Mouse (Mus musculus) kidney, embryonic 14.5 days (tissue): ENCODE results near the gene Grik3. TPM values are rescaled to one million over a fixed set of nuclear protein-coding genes. Genes with fewer than 3 reads are reported as not detected.

ENCODE experiments used
- ATAC-seq: fragments of 200-750 bp; cut with Nextera tagmentation; 2 replicates; pipeline ENCODE4 v1.8.0; 2017; ENCODE audit warnings: moderate number of reproducible peaks, mild to moderate bottlenecking, moderate TSS enrichment, moderate library complexity; ENCODE audit not compliant: low FRiP score, low TSS enrichment
- H3K27ac ChIP-seq: fragments of 300-500 bp; sonication (generic); 2 replicates; pipeline ENCODE4 v1.5.1; 2014; ENCODE audit warnings: low read depth, mild to moderate bottlenecking, low read length, moderate library complexity, mixed read lengths
- H3K27me3 ChIP-seq: fragments of 300-500 bp; sonication (generic); 2 replicates; pipeline ENCODE4 v1.6.1; 2014; ENCODE audit warnings: mild to moderate bottlenecking, low read length; ENCODE audit not compliant: control insufficient read depth, insufficient read depth
- H3K36me3 ChIP-seq: fragments of 300-500 bp; sonication (generic); 2 replicates; pipeline ENCODE4 v1.6.1; 2014; ENCODE audit warnings: low read length, mixed read lengths; ENCODE audit not compliant: control insufficient read depth, insufficient read depth
- H3K4me1 ChIP-seq: fragments of 300-500 bp; sonication (generic); 2 replicates; pipeline ENCODE4 v1.6.1; 2014; ENCODE audit warnings: low read length, mixed read lengths; ENCODE audit not compliant: control insufficient read depth, insufficient read depth
- H3K4me2 ChIP-seq: fragments of 300-500 bp; sonication (generic); replicated peaks from 2 replicates; pipeline ENCODE4 v1.6.1; 2014; ENCODE audit warnings: low read depth, mild to moderate bottlenecking, low read length
- H3K4me3 ChIP-seq: fragments of 300-500 bp; sonication (generic); 2 replicates; pipeline ENCODE4 v1.5.1; 2014; ENCODE audit warnings: mild to moderate bottlenecking, low read length
- H3K9ac ChIP-seq: fragments of 300-500 bp; sonication (generic); 2 replicates; pipeline ENCODE4 v1.6.1; 2014; ENCODE audit warnings: low read depth, mild to moderate bottlenecking, low read length, moderate library complexity
- H3K9me3 ChIP-seq: fragments of 300-500 bp; sonication (generic); 2 replicates; pipeline ENCODE4 v1.6.1; 2016; ENCODE audit warnings: low read length; ENCODE audit not compliant: control insufficient read depth
- WGBS: fragments of 180-500 bp; shearing (Covaris S2); extraction: QIAGEN DNeasy Blood & Tissue Kit; methylation state at CpG from one replicate; pipeline ENCODE4 v1.1.7; 2014; 5-methylcytosine and 5-hydroxymethylcytosine counted together
- polyA plus RNA-seq: library from polyadenylated mRNA; unstranded; fragments of >200 nt; fragmentation: Nextera tagmentation; extraction: Ambion mirVana; gene quantifications from 2 replicates; pipeline ENCODE4 v1.2.1, GENCODE M21; 2014

Grik3 gene
- polyA plus RNA-seq, 1 experiment from 2014 or later: 0.14 TPM

DNA sequence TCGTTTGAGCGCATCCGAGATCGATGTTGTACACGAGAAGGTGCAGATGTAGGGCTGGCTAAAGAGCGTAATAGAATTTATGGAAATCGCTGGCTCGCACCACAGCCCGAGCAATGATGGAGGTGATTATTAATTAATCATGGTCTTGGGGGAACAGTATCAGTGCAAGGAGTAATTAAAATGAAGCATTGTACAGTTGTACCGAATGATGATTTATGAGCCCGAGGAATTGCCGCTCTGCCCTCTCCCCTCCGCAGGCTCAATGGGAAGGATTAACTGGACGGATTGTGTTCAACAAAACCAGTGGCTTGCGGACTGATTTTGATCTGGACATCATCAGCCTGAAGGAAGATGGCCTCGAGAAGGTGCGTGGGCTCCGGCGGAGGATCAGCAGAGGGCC is 165.5 kb downstream of the Grik3 start:
- Histone ChIP-seq H3K9ac (no peak overlapping the region), H3K27ac (no peak overlapping the region), H3K36me3 (no peaks in the 10 kb centered on the region), H3K4me2 (no peak overlapping the region), H3K4me1 (no peaks in the 10 kb centered on the region), H3K9me3 (no peaks in the 10 kb centered on the region), H3K4me3 (no peak overlapping the region), H3K27me3 (no peaks in the 10 kb centered on the region)
- 69% methylated on average over 19 of the region's 19 CpGs for WGBS
- ATAC-seq: no peak

DNA sequence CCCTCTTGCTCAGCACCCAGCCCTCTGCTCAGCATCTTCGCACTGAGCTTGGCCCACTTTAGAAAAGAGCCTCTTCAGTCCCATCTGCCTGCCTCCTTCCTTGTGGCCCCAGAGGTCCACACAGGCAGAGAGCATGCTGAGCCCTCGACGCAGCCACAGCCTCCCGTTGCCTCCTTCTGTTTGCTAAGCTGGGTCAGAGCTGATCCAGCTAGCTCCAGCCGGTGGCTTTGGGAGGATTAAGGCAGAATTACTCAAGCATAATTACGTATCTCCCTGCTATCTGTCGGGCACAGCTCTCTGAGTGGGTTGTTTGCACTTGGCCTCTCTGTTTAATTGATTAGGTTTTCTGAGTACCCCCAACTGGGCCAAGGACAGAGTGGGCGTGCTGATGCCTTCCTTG is 167.9 kb downstream of the Grik3 start:
- Histone ChIP-seq H3K27ac (no peak overlapping the region), H3K36me3 (no peaks in the 10 kb centered on the region), H3K4me2 (no peak overlapping the region), H3K4me1 (no peaks in the 10 kb centered on the region), H3K9ac (no peak overlapping the region), H3K9me3 (no peaks in the 10 kb centered on the region), H3K4me3 (no peak overlapping the region), H3K27me3 (no peaks in the 10 kb centered on the region)
- no peak for ATAC-seq
- WGBS: 65% methylated on average over 8 of the region's 8 CpGs

DNA sequence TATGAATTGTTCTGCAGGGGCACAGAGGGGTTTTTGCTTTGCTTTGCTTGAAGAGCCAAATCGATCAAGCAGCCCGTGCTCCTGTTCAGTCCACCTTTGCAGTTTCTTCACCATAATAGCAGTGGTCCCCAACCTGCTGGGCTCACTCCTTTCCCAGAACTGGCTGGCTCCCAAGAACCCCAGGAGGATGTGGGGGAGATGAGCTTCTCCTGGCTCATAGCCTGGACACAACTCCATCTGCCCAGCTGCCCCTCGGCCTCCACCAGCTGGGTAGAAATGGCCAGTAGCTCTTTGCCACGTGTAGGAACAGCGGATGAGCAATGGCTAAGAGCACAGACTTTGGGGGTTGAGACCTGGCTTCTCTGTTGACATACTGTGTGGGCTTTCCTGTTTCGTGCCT is 171.5 kb downstream of the Grik3 start:
- ATAC-seq: no peak
- H3K9ac ChIP-seq: no peak overlapping the region

DNA sequence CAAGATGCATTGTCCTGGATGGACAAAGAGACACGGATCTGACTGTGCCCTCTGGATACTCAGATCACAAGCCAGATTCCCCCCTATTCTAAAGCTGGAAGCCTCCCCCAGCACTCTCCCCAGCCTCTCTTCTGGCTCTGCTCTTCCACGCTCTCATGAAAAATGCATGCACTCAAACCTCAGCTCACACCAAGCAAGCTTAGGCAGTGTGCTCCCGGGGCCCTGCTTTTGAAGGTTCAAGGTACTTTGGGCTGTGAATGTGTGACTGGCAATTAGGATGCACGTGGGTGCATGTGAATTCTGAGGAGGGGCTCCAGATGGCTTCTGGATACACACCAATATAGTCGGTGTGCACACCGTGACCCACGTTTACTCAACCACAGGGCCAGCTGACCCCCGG is 172.8 kb downstream of the Grik3 start:
- Histone ChIP-seq H3K36me3 (no peaks in the 10 kb centered on the region), H3K9me3 (no peaks in the 10 kb centered on the region), H3K9ac (no peak overlapping the region), H3K27me3 (no peaks in the 10 kb centered on the region), H3K4me3 (no peak overlapping the region), H3K4me2 (no peak overlapping the region), H3K4me1 (no peaks in the 10 kb centered on the region), H3K27ac (no peak overlapping the region)
- no peak for ATAC-seq
- WGBS: 71% methylated on average over 8 of the region's 8 CpGs

More for the DNA sequence above, 171.5 kb downstream of the Grik3 start:
- Histone ChIP-seq H3K9me3 (no peaks in the 10 kb centered on the region), H3K4me1 (no peaks in the 10 kb centered on the region), H3K4me2 (no peak overlapping the region), H3K27me3 (no peaks in the 10 kb centered on the region), H3K4me3 (no peak overlapping the region), H3K27ac (no peak overlapping the region), H3K36me3 (no peaks in the 10 kb centered on the region)
- 84% methylated on average over 6 of the region's 6 CpGs for WGBS

DNA sequence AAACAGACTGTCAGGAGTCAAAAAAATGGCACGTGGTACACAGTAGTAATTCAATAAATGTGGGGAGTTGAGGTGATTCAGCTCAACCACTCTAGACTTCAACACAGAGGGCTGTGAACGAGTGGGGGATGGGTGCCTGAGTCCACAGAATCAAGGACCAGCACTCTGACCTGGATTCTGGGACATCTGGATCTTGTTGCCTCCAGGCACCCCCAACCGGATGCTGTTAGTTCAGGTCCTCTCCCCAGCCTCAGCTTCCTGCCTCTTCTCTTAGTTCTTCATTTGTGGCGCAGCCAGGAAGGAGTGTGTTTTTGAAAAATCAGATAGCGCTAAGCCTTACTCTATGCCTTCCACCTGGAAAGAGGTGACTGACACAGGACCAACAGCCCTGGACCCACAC is 175.5 kb downstream of the Grik3 start:
- no peaks in the 10 kb centered on the region for H3K4me1 ChIP-seq
- ATAC-seq: no peak
- H3K4me3 ChIP-seq: no peak overlapping the region
- no peaks in the 10 kb centered on the region for H3K27me3 ChIP-seq
- no peaks in the 10 kb centered on the region for H3K36me3 ChIP-seq
- H3K4me2 ChIP-seq: no peak overlapping the region
- no peak overlapping the region for H3K9ac ChIP-seq
- H3K27ac ChIP-seq: no peak overlapping the region
- no peaks in the 10 kb centered on the region for H3K9me3 ChIP-seq
- 81% methylated on average over 5 of the region's 5 CpGs for WGBS

DNA sequence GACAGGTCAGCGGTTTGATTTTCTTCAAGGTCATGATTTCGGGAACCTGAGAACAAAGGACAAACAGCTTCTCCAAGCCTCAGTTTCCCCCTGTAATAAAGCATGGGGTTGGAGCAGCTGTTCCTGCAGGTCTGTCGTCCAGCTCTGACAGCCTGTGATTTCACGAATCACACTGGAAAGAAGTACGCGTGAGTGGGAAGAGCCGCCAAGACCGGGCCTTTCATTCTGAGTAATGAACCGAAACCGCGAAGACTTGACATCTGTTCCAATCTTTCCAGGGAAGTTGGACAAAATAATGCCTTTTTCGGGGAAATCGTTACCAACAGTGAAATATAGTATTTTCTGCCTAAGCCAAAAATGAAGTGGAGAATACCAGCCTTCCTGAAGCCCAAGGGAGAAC is 191.5 kb downstream of the Grik3 start:
- H3K9me3 ChIP-seq: no peaks in the 10 kb centered on the region
- no peaks in the 10 kb centered on the region for H3K4me1 ChIP-seq
- ATAC-seq: no peak
- WGBS: 60% methylated on average over 13 of the region's 13 CpGs
- no peak overlapping the region for H3K4me2 ChIP-seq
- H3K9ac ChIP-seq: no peak overlapping the region
- no peaks in the 10 kb centered on the region for H3K27me3 ChIP-seq
- no peaks in the 10 kb centered on the region for H3K36me3 ChIP-seq
- H3K4me3 ChIP-seq: no peak overlapping the region
- H3K27ac ChIP-seq: no peak overlapping the region

DNA sequence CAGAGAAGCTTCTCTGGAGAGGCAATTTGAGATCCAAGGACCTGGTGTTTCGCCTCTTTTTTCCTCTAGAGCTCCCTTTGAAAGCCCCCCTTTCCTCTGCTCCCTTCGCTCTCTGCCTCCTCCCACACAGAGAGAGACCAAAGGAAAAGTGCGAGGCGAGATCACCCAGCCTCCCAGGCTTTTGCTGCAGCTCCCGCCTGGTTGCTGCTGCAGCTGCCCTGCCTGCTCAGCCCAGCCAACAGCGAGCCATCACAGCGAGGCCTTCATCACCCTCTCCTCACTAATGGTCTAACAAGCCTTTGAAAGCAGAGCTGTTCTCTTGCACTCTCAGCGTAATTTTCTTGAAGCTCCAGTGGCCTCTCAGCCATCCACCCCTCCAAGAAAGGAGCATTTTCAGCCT is 196.6 kb downstream of the Grik3 start:
- no peak overlapping the region for H3K27ac ChIP-seq
- no peak overlapping the region for H3K4me3 ChIP-seq
- no peaks in the 10 kb centered on the region for H3K4me1 ChIP-seq
- WGBS: 5% methylated on average over 8 of the region's 8 CpGs
- no peak overlapping the region for H3K4me2 ChIP-seq
- H3K9me3 ChIP-seq: no peaks in the 10 kb centered on the region
- H3K27me3 ChIP-seq: no peaks in the 10 kb centered on the region
- no peak for ATAC-seq
- no peak overlapping the region for H3K9ac ChIP-seq
- H3K36me3 ChIP-seq: no peaks in the 10 kb centered on the region

DNA sequence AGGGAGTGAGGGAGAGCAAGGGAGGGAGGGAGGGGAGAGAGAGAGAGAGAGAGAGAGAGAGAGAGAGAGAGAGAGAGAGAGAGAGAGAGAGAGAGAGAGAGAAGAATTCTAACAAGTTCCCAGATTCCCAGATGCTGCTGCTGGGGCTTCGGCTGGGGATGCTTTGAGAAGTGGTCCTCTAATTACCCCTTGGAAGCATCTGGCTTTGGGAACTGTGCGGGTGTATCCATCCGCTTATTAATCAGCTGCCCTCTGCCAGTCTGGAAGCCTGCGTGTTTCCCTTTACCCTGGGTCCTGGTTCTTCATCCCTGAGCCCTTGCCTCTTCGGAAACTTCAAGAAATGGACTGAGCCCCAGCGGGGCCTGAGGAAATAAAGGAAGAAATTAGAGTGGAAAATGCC is 204.9 kb downstream of the Grik3 start:
- Histone ChIP-seq H3K27me3 (peaks cover 11% of the 10 kb centered on the region; the same call in 1 of the 2 replicates), H3K4me2 (no peak overlapping the region), H3K36me3 (no peaks in the 10 kb centered on the region), H3K9me3 (no peaks in the 10 kb centered on the region), H3K27ac (no peak overlapping the region), H3K4me3 (no peak overlapping the region), H3K9ac (no peak overlapping the region), H3K4me1 (0 out of 2 replicates have a peak, but pooled peaks cover 4% of the 10 kb centered on the region)
- no peak for ATAC-seq
- WGBS: 55% methylated on average over 6 of the region's 6 CpGs

DNA sequence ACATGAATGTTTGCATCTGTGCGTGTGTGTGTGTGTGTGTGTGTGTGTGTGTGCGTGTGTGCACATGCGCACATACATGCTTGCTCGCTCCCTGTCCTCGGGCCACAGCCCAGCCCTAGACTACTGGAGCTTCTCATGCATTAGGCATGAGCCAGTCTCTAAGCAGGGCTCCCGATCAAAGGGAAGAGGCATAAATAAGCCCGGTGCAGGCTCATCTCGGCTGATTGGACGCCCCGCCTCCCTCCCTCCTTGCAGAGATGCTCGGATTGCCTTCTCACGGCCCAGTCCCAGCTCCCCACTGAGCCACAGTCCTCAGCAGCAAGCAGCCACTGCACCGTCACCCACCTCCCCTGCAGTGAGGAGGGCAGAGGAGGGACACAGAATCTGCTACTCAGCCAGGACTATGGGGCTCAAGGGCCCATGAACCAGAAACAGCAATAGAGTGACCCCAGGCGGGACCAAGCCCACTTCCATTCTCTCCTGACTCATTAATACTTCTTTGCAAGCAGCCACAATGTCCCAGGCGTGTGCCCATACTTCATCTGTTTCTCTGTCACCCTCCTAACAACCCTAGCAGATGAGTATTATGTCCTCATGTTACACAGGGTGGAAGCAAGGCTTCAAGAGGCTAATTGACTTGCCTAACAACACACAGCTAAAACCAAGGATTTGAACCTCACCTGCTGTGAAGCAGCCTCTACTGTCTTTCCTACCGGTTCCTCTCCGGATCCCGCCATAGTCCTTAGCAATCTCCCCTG is 205.9 kb downstream of the Grik3 start:
- WGBS: 15% methylated on average over 18 of the region's 18 CpGs
- H3K4me1 ChIP-seq: 0 out of 2 replicates have a peak, but pooled peaks cover 4% of the 10 kb centered on the region
- H3K9me3 ChIP-seq: no peaks in the 10 kb centered on the region
- H3K4me3 ChIP-seq: no peak overlapping the region
- H3K27me3 ChIP-seq: peaks cover 11% of the 10 kb centered on the region; the same call in 1 of the 2 replicates
- H3K36me3 ChIP-seq: no peaks in the 10 kb centered on the region
- H3K4me2 ChIP-seq: no peak overlapping the region
- no peak overlapping the region for H3K27ac ChIP-seq
- ATAC-seq: peak; percentile 66; the same call in 1 of the 2 replicates
- no peak overlapping the region for H3K9ac ChIP-seq
